Mouse (Mus musculus): ENCODE measurements around the gene Prdx3.

GRCm38 (mm10) chr19:60837747-60838146, 36.6 kb downstream of the Prdx3 start:
- TF ChIP-seq GATA1 (IDR thresholded peaks at IDR 0.05; ENCODE audit: borderline replicate concordance, low read length) = no peak
- TF ChIP-seq FLI1 (IDR thresholded peaks at IDR 0.05; ENCODE audit: low read length) = no peak
